Mouse (Mus musculus) frontal cortex, postnatal 25 days (tissue): ENCODE data around the gene Sema5b.
A peak's percentile ranks its signal among the peaks of the same experiment; 100 is the strongest.

ENCODE experiments used
- DNase-seq, 2 experiments: peaks; one replicate each; pipeline ENCODE4 v3.0.0; 2022; ENCODE audit warnings: low spot score in 2 of 2

Sema5b gene

GRCm38 (mm10) chr16:35592274-35593065, 51.5 kb downstream of the Sema5b start:
- no peak for DNase-seq

GRCm38 (mm10) chr16:35593474-35593873, 52.5 kb downstream of the Sema5b start:
- DNase-seq = no peak

- DNase-seq = no peak
These were observed 55.3 kb downstream of the Sema5b start for GRCm38 (mm10) chr16:35596241-35596640.

- DNase-seq = no peak
These were observed 55.9 kb downstream of the Sema5b start for GRCm38 (mm10) chr16:35596661-35597350.

GRCm38 (mm10) chr16:35597991-35598390, 57.0 kb downstream of the Sema5b start:
- DNase-seq = no peak

GRCm38 (mm10) chr16:35598802-35599201, 57.9 kb downstream of the Sema5b start:
- no peak for DNase-seq

GRCm38 (mm10) chr16:35600282-35600681, 59.3 kb downstream of the Sema5b start:
- DNase-seq = no peak

- no peak for DNase-seq
These were observed 60.5 kb downstream of the Sema5b start for GRCm38 (mm10) chr16:35601426-35601825.

GRCm38 (mm10) chr16:35602529-35602928, 61.6 kb downstream of the Sema5b start:
- DNase-seq = no peak

- no peak for DNase-seq
These were observed 63.0 kb downstream of the Sema5b start for GRCm38 (mm10) chr16:35603729-35604522.

- no peak for DNase-seq
These were observed 66.3 kb downstream of the Sema5b start for GRCm38 (mm10) chr16:35607250-35607649.

- DNase-seq = no peak
These were observed 67.3 kb downstream of the Sema5b start for GRCm38 (mm10) chr16:35608244-35608643.

- DNase-seq = no peak
These were observed 68.6 kb downstream of the Sema5b start for GRCm38 (mm10) chr16:35609561-35609960.

GRCm38 (mm10) chr16:35613851-35614804, 73.2 kb downstream of the Sema5b start:
- no peak for DNase-seq

GRCm38 (mm10) chr16:35617732-35618131, 76.8 kb downstream of the Sema5b start:
- DNase-seq = no peak

- no peak for DNase-seq
These were observed 82.1 kb downstream of the Sema5b start for GRCm38 (mm10) chr16:35623026-35623425.

- no peak for DNase-seq
These were observed 83.0 kb downstream of the Sema5b start for GRCm38 (mm10) chr16:35623986-35624385.

- no peak for DNase-seq
These were observed 83.9 kb downstream of the Sema5b start for GRCm38 (mm10) chr16:35624877-35625276.

GRCm38 (mm10) chr16:35625286-35626020, 84.5 kb downstream of the Sema5b start:
- no peak for DNase-seq

- DNase-seq = peak; percentile 66 to 74
These were observed 87.2 kb downstream of the Sema5b start for GRCm38 (mm10) chr16:35627992-35628607.
